Mouse (Mus musculus) MN1 (cell line): ENCODE measurements around the gene Acaca.
A peak's percentile ranks its signal among the peaks of the same experiment; 100 is the strongest.

Source experiments
- DNase-seq: peaks from one replicate; pipeline ENCODE4 v3.0.0-alpha.2; 2016; ENCODE audit warnings: low spot score

The Acaca gene

GRCm38 (mm10) chr11:84150884-84151283, 21.4 kb downstream of the Acaca start:
- DNase-seq: no peak

GRCm38 (mm10) chr11:84156535-84157262, 27.2 kb downstream of the Acaca start:
- DNase-seq: no peak

- no peak for DNase-seq
Observed at GRCm38 (mm10) chr11:84164123-84164522, 34.7 kb downstream of the Acaca start.

- DNase-seq: no peak
Observed at GRCm38 (mm10) chr11:84164561-84164960, 35.1 kb downstream of the Acaca start.

GRCm38 (mm10) chr11:84167046-84167526, 37.6 kb downstream of the Acaca start, which contains the start of gene Gm11437:
Gene Gm11437 (minus strand): TSS chr11:84167476.
- no peak for DNase-seq

GRCm38 (mm10) chr11:84168701-84169288, 39.3 kb downstream of the Acaca start:
- DNase-seq: peak; percentile 51

- no peak for DNase-seq
Observed at GRCm38 (mm10) chr11:84172539-84173435, 43.3 kb downstream of the Acaca start.

GRCm38 (mm10) chr11:84178571-84178970, 49.1 kb downstream of the Acaca start:
- no peak for DNase-seq

GRCm38 (mm10) chr11:84179226-84179953, 49.9 kb downstream of the Acaca start:
- peak; percentile 98 for DNase-seq

GRCm38 (mm10) chr11:84179954-84180598, 50.6 kb downstream of the Acaca start:
- peak; percentile 86 for DNase-seq

- no peak for DNase-seq
Observed at GRCm38 (mm10) chr11:84181286-84181685, 51.8 kb downstream of the Acaca start.

- DNase-seq: no peak
Observed at GRCm38 (mm10) chr11:84188530-84188929, 59.1 kb downstream of the Acaca start.

- DNase-seq: no peak
Observed at GRCm38 (mm10) chr11:84190581-84191233, 61.2 kb downstream of the Acaca start.

GRCm38 (mm10) chr11:84193249-84193648, 63.8 kb downstream of the Acaca start:
- no peak for DNase-seq

GRCm38 (mm10) chr11:84194751-84195150, 65.3 kb downstream of the Acaca start:
- no peak for DNase-seq

GRCm38 (mm10) chr11:84197607-84198402, 68.3 kb downstream of the Acaca start:
- peak; percentile 19 for DNase-seq

- DNase-seq: no peak
Observed at GRCm38 (mm10) chr11:84205776-84206175, 76.3 kb downstream of the Acaca start.

GRCm38 (mm10) chr11:84210876-84211275, 81.4 kb downstream of the Acaca start:
- no peak for DNase-seq

- no peak for DNase-seq
Observed at GRCm38 (mm10) chr11:84218951-84219350, 89.5 kb downstream of the Acaca start.

- peak; percentile 53 for DNase-seq
Observed at GRCm38 (mm10) chr11:84243562-84243961, 114.1 kb downstream of the Acaca start.
